Mouse (Mus musculus) adrenal gland, adult 18-20 months (tissue): Measurements from ENCODE around the gene Ostn. TPM values are rescaled to one million over a fixed set of nuclear protein-coding genes. Genes with fewer than 3 reads are reported as not detected.
"Not testable (repeated sequence)": the region's sequence is repeated elsewhere in the genome, so short reads cannot be mapped to it uniquely, and the experiment has no call there.

Source experiments
- DNase-seq, 2 experiments: peaks; one replicate each; pipeline ENCODE4 v3.0.0; 2021 to 2022; ENCODE audit warnings: low spot score in 2 of 2
- long read RNA-seq, 2 experiments: library from polyadenylated mRNA; stranded (forward); transcript quantifications; one replicate each; pipeline ENCODE4 v2.0.0; 2021
- total RNA-seq, 2 experiments: library from RNA; stranded (reverse); gene quantifications; 1 replicate in 1 of 2; 2 replicates in 1 of 2; pipeline ENCODE4 v1.2.3; 2021

The Ostn gene
- total RNA-seq = not detected
- long read RNA-seq, experiment 1 = 0 reads
- long read RNA-seq, experiment 2 = 0 reads

DNA sequence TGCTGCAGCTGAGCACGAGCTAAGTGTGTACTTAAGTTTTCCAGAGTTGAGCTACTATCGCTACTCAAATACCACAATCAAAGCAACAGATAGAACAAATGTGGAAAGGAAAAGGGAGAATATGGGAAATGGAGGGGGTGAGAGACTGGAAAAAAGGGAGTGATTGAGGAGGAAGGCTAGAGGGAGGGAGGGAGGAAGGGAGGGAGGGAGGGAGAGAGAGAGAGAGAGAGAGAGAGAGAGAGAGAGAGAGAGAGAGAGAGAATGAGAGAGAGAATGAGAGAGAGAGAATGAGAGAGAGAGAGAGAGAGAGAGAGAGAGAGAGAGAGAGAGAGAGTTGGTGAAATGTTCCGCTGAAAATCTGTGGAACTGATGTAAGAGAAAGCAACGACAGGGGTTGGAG lies at the start of gene Ostn:
Gene Ostn, plus strand, starts transcription at position 301 of the 400 bp plus-strand sequence.
- DNase-seq = not testable (repeated sequence)

- DNase-seq = no peak
Measured at GRCm38 (mm10) chr16:27268748-27269147, 38.5 kb upstream of the Ostn start.

- no peak for DNase-seq
Measured at GRCm38 (mm10) chr16:27287410-27287809, 19.9 kb upstream of the Ostn start.

DNA sequence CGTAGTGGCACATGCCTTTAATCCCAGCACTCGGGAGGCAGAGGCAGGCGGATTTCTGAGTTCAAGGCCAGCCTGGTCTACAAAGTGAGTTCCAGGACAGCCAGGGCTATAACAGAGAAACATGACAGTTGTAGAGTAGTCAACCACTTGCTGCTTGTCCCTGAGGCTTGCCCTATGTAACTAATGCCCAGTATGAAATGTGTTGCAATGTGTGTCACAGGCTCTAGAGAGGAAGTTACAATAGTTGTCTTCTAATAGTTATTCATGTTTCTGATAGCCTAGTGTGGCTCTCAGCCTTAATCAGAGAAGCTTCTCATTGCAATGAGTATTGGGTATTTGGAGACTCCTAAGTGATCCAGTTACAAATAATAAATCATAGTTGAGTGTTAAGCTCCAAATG lies 10.8 kb upstream of the Ostn start:
- DNase-seq = no peak

DNA sequence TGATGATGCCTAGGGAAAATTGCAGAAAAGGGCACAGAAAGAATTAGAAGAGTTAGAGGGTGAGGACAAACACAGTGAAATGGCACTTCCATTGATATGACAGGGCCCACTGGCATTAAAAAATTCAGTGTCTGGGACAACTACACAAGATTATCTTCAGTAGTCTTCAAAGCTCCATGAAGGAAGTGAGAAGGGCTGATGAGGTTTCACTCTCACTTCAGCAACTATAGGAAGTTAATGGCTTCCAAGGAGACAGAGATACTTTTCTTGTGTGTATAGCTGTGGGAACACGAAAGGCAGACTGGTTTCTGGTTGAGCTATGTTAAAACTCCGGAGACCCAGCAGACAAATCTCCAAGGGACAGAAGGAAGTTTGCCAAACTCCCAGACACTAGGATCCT lies 10.4 kb upstream of the Ostn start:
- no peak for DNase-seq

GRCm38 (mm10) chr16:27319099-27319498 lies 11.8 kb downstream of the Ostn start:
- DNase-seq = no peak

GRCm38 (mm10) chr16:27322047-27322446 lies 14.8 kb downstream of the Ostn start:
- no peak for DNase-seq

- no peak for DNase-seq
Measured at GRCm38 (mm10) chr16:27326463-27326862, 19.2 kb downstream of the Ostn start.

DNA sequence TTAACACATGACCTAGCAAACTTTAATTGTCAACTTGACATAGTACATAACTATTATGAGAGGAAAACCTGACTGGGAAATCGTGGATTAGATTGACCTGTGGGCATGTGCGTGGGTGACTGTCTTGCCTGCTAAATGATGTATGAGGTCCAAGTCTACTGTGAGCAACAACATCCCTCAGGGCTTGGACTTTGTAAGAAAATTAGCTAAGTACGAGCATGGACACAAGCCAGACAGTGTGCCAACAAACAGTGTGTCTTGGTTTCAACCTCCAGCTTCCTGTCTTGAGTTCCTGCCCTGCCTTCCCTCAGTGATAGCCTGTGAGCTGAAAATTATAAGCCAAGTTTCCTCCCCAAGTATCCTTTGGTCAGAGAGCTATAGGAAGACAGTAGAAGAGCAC lies 40.2 kb downstream of the Ostn start:
- no peak for DNase-seq

GRCm38 (mm10) chr16:27348359-27348758 lies 41.1 kb downstream of the Ostn start:
- DNase-seq = no peak

DNA sequence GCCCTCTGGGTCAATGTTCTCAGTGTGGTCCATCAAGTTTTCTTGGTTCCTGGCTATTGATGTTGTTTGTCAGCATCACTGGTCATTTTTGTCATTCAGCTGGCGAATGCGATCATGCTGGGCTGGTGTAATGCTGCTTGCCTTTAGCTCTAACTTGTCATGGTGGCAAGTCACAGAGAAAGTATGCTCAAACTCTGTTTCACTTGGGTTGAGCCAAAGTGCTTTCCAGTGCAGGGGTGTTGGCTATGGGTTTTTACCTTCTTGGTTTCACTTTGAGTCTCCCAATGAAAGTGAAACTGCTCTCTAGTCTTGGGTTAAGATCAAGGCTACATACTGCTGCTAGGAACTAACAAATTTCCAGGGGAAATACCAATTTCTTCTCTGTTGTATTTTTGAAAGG lies 41.9 kb downstream of the Ostn start:
- DNase-seq = no peak

DNA sequence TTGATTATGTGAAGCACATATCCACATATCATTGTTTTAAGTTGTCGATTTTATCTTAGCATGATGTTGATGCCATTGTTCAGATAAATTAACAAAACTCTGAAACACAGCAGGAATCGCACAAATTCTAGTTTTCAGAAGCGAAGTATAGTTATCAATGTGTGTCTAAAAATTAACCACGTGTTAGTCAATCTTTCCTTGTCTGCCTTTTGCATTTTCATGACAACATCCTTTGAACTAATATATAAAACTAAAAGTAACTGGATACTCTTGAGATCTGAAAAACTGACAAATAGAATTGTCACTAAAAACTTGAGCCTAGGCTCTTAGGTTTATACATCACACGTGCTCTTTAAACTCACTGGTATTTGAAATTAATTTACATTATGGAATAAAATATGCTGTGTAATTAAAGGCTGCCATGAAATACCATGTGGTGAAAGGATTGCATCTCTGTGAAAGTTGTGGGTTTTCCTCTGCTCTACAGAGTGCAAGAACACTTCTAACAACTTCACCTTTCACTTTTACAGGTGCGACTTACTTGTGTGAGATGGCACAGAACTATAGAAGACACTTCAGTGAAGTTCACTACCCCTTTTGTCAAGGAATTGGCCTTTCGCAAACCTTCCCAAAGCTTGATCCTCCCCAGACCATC lies 42.7 kb downstream of the Ostn start:
- DNase-seq = no peak

- no peak for DNase-seq
Measured at GRCm38 (mm10) chr16:27354464-27354863, 47.2 kb downstream of the Ostn start.

DNA sequence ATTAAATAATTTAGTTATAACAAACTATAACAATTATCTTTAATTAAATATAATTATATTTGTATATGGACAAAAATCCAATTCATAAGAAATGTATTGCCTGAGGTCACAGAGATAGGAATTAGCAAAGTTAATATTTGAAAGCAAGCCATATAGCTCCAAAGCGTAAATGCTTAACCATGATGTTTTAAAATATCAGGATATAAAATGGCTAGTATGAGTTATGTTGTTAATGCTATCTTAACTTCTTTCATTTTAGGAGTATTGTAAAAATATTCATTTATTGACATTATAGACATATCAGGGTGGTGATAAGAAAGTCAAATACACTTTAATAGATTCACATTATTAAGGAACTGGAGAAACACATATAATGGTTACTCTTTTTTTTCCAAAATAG lies 52.8 kb downstream of the Ostn start:
- no peak for DNase-seq

GRCm38 (mm10) chr16:27370191-27370590 lies 62.9 kb downstream of the Ostn start, which contains the start of gene Uts2b:
TSS of gene Uts2b (minus strand) at chr16:27370239.
- no peak for DNase-seq

- DNase-seq = no peak
Measured at GRCm38 (mm10) chr16:27370700-27371099, 63.4 kb downstream of the Ostn start.

- no peak for DNase-seq
Measured at GRCm38 (mm10) chr16:27374139-27374538, 66.8 kb downstream of the Ostn start.

DNA sequence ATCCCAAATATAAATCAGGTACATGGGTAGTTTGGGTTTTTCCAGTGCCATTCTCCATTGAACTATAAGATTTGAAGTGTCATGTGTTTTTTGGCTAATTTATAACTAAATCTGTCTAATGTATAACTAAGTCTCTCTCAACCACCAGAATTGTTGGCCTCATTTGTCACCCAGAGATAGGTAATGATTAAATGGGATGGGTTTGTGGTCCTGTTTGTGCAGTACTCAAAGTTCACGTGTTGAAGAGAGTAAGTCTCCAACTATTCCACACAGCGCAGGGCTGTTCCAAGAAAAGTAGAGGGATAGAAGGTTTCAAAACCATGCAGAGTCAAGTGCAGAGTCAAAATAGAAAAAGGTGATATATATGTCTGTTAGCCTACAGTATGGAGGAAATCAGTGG lies 68.0 kb downstream of the Ostn start:
- DNase-seq = no peak

DNA sequence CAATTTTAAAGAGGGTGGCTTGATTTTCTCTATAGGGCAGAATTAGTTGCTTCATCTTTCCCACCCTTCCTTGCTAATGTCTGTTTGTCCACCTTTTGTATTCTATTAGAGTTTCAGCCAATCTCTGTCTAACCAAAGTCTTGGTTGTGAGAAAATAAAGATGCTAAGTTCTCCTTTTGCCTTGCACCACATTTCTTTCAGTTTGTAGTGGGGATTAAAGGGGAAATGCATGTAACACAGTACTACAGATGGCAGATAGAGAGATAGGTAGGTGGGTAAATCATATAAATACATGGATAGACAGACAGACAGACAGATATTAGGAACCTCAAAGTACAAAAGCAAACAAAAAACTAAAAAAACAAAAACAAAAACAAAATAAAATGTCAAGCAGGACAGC lies 69.3 kb downstream of the Ostn start:
- DNase-seq = no peak

- no peak for DNase-seq
Measured at GRCm38 (mm10) chr16:27382217-27382616, 74.9 kb downstream of the Ostn start.

DNA sequence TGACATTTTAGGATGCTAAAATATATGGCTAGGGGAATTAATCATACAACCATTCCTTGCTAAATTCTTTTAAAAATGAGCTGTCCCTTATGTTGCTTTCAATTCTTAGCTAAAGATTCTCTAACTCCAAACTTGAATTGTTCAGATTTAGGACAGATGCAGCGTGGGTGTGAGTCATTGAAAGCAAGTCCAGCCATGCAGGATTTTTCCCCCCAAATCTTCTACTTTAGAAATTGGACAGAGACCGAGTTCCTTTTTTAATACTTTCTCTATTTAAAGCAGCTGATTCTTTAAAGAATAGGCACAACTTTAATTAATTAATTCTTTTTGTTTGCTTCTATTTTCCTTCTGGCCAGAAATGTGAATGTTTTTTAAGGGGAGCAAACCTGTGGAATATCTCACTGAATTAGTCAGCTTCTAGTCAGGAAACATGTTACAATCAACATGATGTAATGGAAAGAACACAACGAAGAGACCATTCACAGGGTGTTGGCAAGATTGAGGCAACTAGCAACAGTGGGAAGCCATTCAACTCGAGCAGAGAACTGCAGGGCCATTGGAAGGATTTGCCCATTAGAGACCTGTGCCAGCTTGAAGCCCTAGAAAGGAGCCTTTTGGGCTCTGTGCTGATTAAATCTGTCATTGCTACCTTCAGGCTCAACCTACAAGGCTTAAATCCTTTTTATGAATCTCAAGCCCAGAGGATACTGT lies 77.8 kb downstream of the Ostn start:
- DNase-seq = no peak

- no peak for DNase-seq
Measured at GRCm38 (mm10) chr16:27385649-27386048, 78.4 kb downstream of the Ostn start.
